Mouse (Mus musculus) megakaryocyte, embryonic 14.5 days (primary cell): ENCODE measurements at regions not wholly inside any gene's neighbourhood (a gene's known extent, or its start where the extent isn't known, plus 50 kb on each side); places are given as distances from the start of the nearest gene placed in this dataset.

ENCODE experiments used
- H3K27me3 ChIP-seq: replicated peaks from 2 replicates; pipeline ENCODE3; 2012; ENCODE audit warnings: inconsistent platforms
- H3K36me3 ChIP-seq: replicated peaks from 2 replicates; pipeline ENCODE3; 2012; ENCODE audit warnings: low read length, inconsistent platforms, mixed read lengths
- H3K4me1 ChIP-seq: 2 replicates; pipeline ENCODE4 v1.6.1; 2012; ENCODE audit warnings: inconsistent platforms
- H3K4me3 ChIP-seq: replicated peaks from 2 replicates; pipeline ENCODE3; 2012; ENCODE audit warnings: moderate library complexity, mild to moderate bottlenecking, inconsistent platforms
- H3K9me3 ChIP-seq: 2 replicates; pipeline ENCODE4 v1.6.1; 2012; ENCODE audit warnings: inconsistent platforms
- FLI1 ChIP-seq: IDR thresholded peaks from 2 replicates; pipeline ENCODE4 v1.6.1; 2012; ENCODE audit warnings: low read length, inconsistent platforms, mixed read lengths
- GATA1 ChIP-seq: IDR thresholded peaks from 3 replicates; pipeline ENCODE4 v1.6.1; 2012; ENCODE audit warnings: mixed read lengths, low read length, inconsistent platforms, borderline replicate concordance

GRCm38 (mm10) chr15:28134206-28134605, 69.3 kb upstream of the Dnah5 start:
- Histone ChIP-seq H3K4me3 (no peak overlapping the region), H3K9me3 (peaks cover 8% of the 10 kb centered on the region), H3K4me1 (no peaks in the 10 kb centered on the region), H3K36me3 (no peaks in the 10 kb centered on the region), H3K27me3 (peaks cover 1% of the 10 kb centered on the region)
- no peak for TF ChIP-seq FLI1
- no peak for TF ChIP-seq GATA1

- Histone ChIP-seq H3K9me3 (peaks cover 4% of the 10 kb centered on the region; the same call in 1 of the 2 replicates), H3K4me3 (no peak overlapping the region), H3K4me1 (no peaks in the 10 kb centered on the region), H3K27me3 (peaks cover 1% of the 10 kb centered on the region), H3K36me3 (no peaks in the 10 kb centered on the region)
- no peak for TF ChIP-seq FLI1
- TF ChIP-seq GATA1 = no peak
Observed at GRCm38 (mm10) chr15:28138806-28139205, 64.7 kb upstream of the Dnah5 start.

GRCm38 (mm10) chr15:28140301-28140700, 63.3 kb upstream of the Dnah5 start:
- Histone ChIP-seq H3K27me3 (peaks cover 3% of the 10 kb centered on the region), H3K9me3 (peaks cover 4% of the 10 kb centered on the region; the same call in 1 of the 2 replicates), H3K4me1 (no peaks in the 10 kb centered on the region), H3K4me3 (no peak overlapping the region), H3K36me3 (no peaks in the 10 kb centered on the region)
- TF ChIP-seq GATA1 = no peak
- TF ChIP-seq FLI1 = no peak

- H3K36me3 ChIP-seq = no peaks in the 10 kb centered on the region
- H3K4me3 ChIP-seq = no peak overlapping the region
- H3K9me3 ChIP-seq = peaks cover 4% of the 10 kb centered on the region; the same call in 1 of the 2 replicates
- peaks cover 3% of the 10 kb centered on the region for H3K27me3 ChIP-seq
- TF ChIP-seq FLI1 = no peak
- no peak for TF ChIP-seq GATA1
- H3K4me1 ChIP-seq = no peaks in the 10 kb centered on the region
Observed at GRCm38 (mm10) chr15:28141345-28141744, 62.2 kb upstream of the Dnah5 start.

- no peaks in the 10 kb centered on the region for H3K36me3 ChIP-seq
- H3K27me3 ChIP-seq = peaks cover 2% of the 10 kb centered on the region
- no peak overlapping the region for H3K4me3 ChIP-seq
- H3K4me1 ChIP-seq = no peaks in the 10 kb centered on the region
- H3K9me3 ChIP-seq = no peaks in the 10 kb centered on the region
- TF ChIP-seq FLI1 (no peak), GATA1 (no peak)
Observed at GRCm38 (mm10) chr15:28144217-28144616, 59.3 kb upstream of the Dnah5 start.

- Histone ChIP-seq H3K27me3 (peaks cover 2% of the 10 kb centered on the region), H3K36me3 (no peaks in the 10 kb centered on the region), H3K9me3 (no peaks in the 10 kb centered on the region), H3K4me1 (no peaks in the 10 kb centered on the region), H3K4me3 (no peak overlapping the region)
- TF ChIP-seq FLI1 (no peak), GATA1 (no peak)
Observed at GRCm38 (mm10) chr15:28144846-28145245, 58.7 kb upstream of the Dnah5 start.

GRCm38 (mm10) chr15:28151678-28152077, 51.9 kb upstream of the Dnah5 start:
- H3K9me3 ChIP-seq = no peaks in the 10 kb centered on the region
- H3K4me3 ChIP-seq = no peak overlapping the region
- peaks cover 7% of the 10 kb centered on the region for H3K4me1 ChIP-seq
- H3K27me3 ChIP-seq = peaks cover 15% of the 10 kb centered on the region
- TF ChIP-seq GATA1 (no peak), FLI1 (no peak)
- H3K36me3 ChIP-seq = no peaks in the 10 kb centered on the region
